Mouse (Mus musculus): ENCODE data around the gene Mtx3.

Mtx3 gene

GRCm38 (mm10) chr13:92884930-92885329, 40.4 kb downstream of the Mtx3 start:
- DNase-seq, result no peak

- no peak for DNase-seq
Measured at GRCm38 (mm10) chr13:92899087-92899486, 54.5 kb downstream of the Mtx3 start.

- no peak for DNase-seq
Measured at GRCm38 (mm10) chr13:92903291-92903690, 58.7 kb downstream of the Mtx3 start.

- no peak for DNase-seq
Measured at GRCm38 (mm10) chr13:92905944-92906343, 61.4 kb downstream of the Mtx3 start.

- DNase-seq, result no peak
Measured at GRCm38 (mm10) chr13:92907366-92907765, 62.8 kb downstream of the Mtx3 start.
